Mouse (Mus musculus): ENCODE measurements around the gene Ap2m1. TPM values are rescaled to one million over a fixed set of nuclear protein-coding genes. Genes with fewer than 3 reads are reported as not detected.

Gene Ap2m1
- polyA plus RNA-seq, 1 experiment = 241 TPM

- no peak overlapping the region for H3K4me3 ChIP-seq (ENCODE audit: extremely low read depth, insufficient read depth, insufficient read length)
- H3K27me3 ChIP-seq (ENCODE audit: control insufficient read depth, insufficient read depth, low read length) = no peaks in the 10 kb centered on the region
- no peak for TF ChIP-seq CTCF (IDR thresholded peaks at IDR 0.05; ENCODE audit: extremely low read depth, insufficient read depth, insufficient read length, insufficient replicate concordance)
- TF ChIP-seq POLR2A (IDR thresholded peaks at IDR 0.05; ENCODE audit: low read depth, low read length) = no peak
- no peak overlapping the region for H3K27ac ChIP-seq (ENCODE audit: insufficient read depth, low read length)
- peaks cover 29% of the 10 kb centered on the region for H3K36me3 ChIP-seq (ENCODE audit: control insufficient read depth, insufficient read depth, low read length)
- no peak for DNase-seq (ENCODE audit: low read depth in 1 of 2, low spot score in 2 of 2)
- 91% methylated on average over 7 of the region's 7 CpGs for WGBS
- H3K4me1 ChIP-seq (ENCODE audit: control insufficient read depth, insufficient read depth, insufficient read length) = no peaks in the 10 kb centered on the region
Measured at GRCm38 (mm10) chr16:20511277-20511847, 23.9 kb upstream of the Ap2m1 start.

GRCm38 (mm10) chr16:20516032-20516431 lies 19.2 kb upstream of the Ap2m1 start:
- Histone ChIP-seq H3K27ac (ENCODE audit: insufficient read depth, low read length) (no peak overlapping the region), H3K4me3 (ENCODE audit: extremely low read depth, insufficient read depth, insufficient read length) (no peak overlapping the region), H3K4me1 (ENCODE audit: control insufficient read depth, insufficient read depth, insufficient read length) (peaks cover 9% of the 10 kb centered on the region; the same call in 1 of the 2 replicates), H3K36me3 (ENCODE audit: control insufficient read depth, insufficient read depth, low read length) (peaks cover 3% of the 10 kb centered on the region; the same call in 1 of the 2 replicates), H3K27me3 (ENCODE audit: control insufficient read depth, insufficient read depth, low read length) (no peaks in the 10 kb centered on the region)
- DNase-seq (ENCODE audit: low read depth in 1 of 2, low spot score in 2 of 2) = no peak
- TF ChIP-seq CTCF (IDR thresholded peaks at IDR 0.05; ENCODE audit: extremely low read depth, insufficient read depth, insufficient read length, insufficient replicate concordance) (no peak), POLR2A (IDR thresholded peaks at IDR 0.05; ENCODE audit: low read depth, low read length) (no peak)

- WGBS = under 1% methylated on average over 54 of the region's 55 CpGs
- no peaks in the 10 kb centered on the region for H3K36me3 ChIP-seq (ENCODE audit: control insufficient read depth, insufficient read depth, low read length)
- no peak for TF ChIP-seq CTCF (IDR thresholded peaks at IDR 0.05; ENCODE audit: extremely low read depth, insufficient read depth, insufficient read length, insufficient replicate concordance)
- TF ChIP-seq POLR2A (IDR thresholded peaks at IDR 0.05; ENCODE audit: low read depth, low read length) = no peak; the same call in 1 of the 2 replicates
- peaks cover 9% of the 10 kb centered on the region; the same call in 1 of the 2 replicates for H3K4me1 ChIP-seq (ENCODE audit: control insufficient read depth, insufficient read depth, insufficient read length)
- H3K4me3 ChIP-seq (ENCODE audit: extremely low read depth, insufficient read depth, insufficient read length) = peak within 1 kb of the TSS; percentile 98
- no peaks in the 10 kb centered on the region for H3K27me3 ChIP-seq (ENCODE audit: control insufficient read depth, insufficient read depth, low read length)
- peak within 1 kb of the TSS; percentile 81 for H3K27ac ChIP-seq (ENCODE audit: insufficient read depth, low read length)
- DNase-seq (ENCODE audit: low read depth in 1 of 2, low spot score in 2 of 2) = peak; percentile 25 to 89
Measured at GRCm38 (mm10) chr16:20516726-20517201, 18.5 kb upstream of the Ap2m1 start, which contains the start of gene Dvl3. TSS of gene Dvl3 (plus strand) at chr16:20516982.

GRCm38 (mm10) chr16:20517216-20517615 lies 18.1 kb upstream of the Ap2m1 start:
- no peak for TF ChIP-seq CTCF (IDR thresholded peaks at IDR 0.05; ENCODE audit: extremely low read depth, insufficient read depth, insufficient read length, insufficient replicate concordance)
- no peak for DNase-seq (ENCODE audit: low read depth in 1 of 2, low spot score in 2 of 2)
- H3K27ac ChIP-seq (ENCODE audit: insufficient read depth, low read length) = peak overlapping the region; percentile 81
- H3K4me1 ChIP-seq (ENCODE audit: control insufficient read depth, insufficient read depth, insufficient read length) = peaks cover 9% of the 10 kb centered on the region; the same call in 1 of the 2 replicates
- H3K4me3 ChIP-seq (ENCODE audit: extremely low read depth, insufficient read depth, insufficient read length) = peak overlapping the region; percentile 98
- H3K36me3 ChIP-seq (ENCODE audit: control insufficient read depth, insufficient read depth, low read length) = no peaks in the 10 kb centered on the region
- WGBS = 0% methylated on average over 26 of the region's 26 CpGs
- no peaks in the 10 kb centered on the region for H3K27me3 ChIP-seq (ENCODE audit: control insufficient read depth, insufficient read depth, low read length)

- Histone ChIP-seq H3K27ac (ENCODE audit: insufficient read depth, low read length) (no peak overlapping the region; the same call in 1 of the 2 replicates), H3K27me3 (ENCODE audit: control insufficient read depth, insufficient read depth, low read length) (no peaks in the 10 kb centered on the region), H3K36me3 (ENCODE audit: control insufficient read depth, insufficient read depth, low read length) (no peaks in the 10 kb centered on the region), H3K4me3 (ENCODE audit: extremely low read depth, insufficient read depth, insufficient read length) (peak overlapping the region; percentile 98), H3K4me1 (ENCODE audit: control insufficient read depth, insufficient read depth, insufficient read length) (peaks cover 9% of the 10 kb centered on the region; the same call in 1 of the 2 replicates)
- no peak for DNase-seq (ENCODE audit: low read depth in 1 of 2, low spot score in 2 of 2)
- whole genome bisulfite sequencing = 11% methylated on average over 6 of the region's 6 CpGs
- TF ChIP-seq POLR2A (IDR thresholded peaks at IDR 0.05; ENCODE audit: low read depth, low read length) = no peak
- no peak for TF ChIP-seq CTCF (IDR thresholded peaks at IDR 0.05; ENCODE audit: extremely low read depth, insufficient read depth, insufficient read length, insufficient replicate concordance)
Measured at GRCm38 (mm10) chr16:20517701-20518374, 17.4 kb upstream of the Ap2m1 start.

GRCm38 (mm10) chr16:20523886-20524285 lies 11.4 kb upstream of the Ap2m1 start:
- TF ChIP-seq CTCF (IDR thresholded peaks at IDR 0.05; ENCODE audit: extremely low read depth, insufficient read depth, insufficient read length, insufficient replicate concordance) (no peak), POLR2A (IDR thresholded peaks at IDR 0.05; ENCODE audit: low read depth, low read length) (no peak)
- Histone ChIP-seq H3K36me3 (ENCODE audit: control insufficient read depth, insufficient read depth, low read length) (peaks cover 17% of the 10 kb centered on the region), H3K4me1 (ENCODE audit: control insufficient read depth, insufficient read depth, insufficient read length) (no peaks in the 10 kb centered on the region), H3K27ac (ENCODE audit: insufficient read depth, low read length) (no peak overlapping the region), H3K4me3 (ENCODE audit: extremely low read depth, insufficient read depth, insufficient read length) (no peak overlapping the region), H3K27me3 (ENCODE audit: control insufficient read depth, insufficient read depth, low read length) (no peaks in the 10 kb centered on the region)
- DNase-seq (ENCODE audit: low read depth in 1 of 2, low spot score in 2 of 2) = no peak
- WGBS = 94% methylated on average over 10 of the region's 10 CpGs

- no peak overlapping the region for H3K27ac ChIP-seq (ENCODE audit: insufficient read depth, low read length)
- no peak for DNase-seq (ENCODE audit: low read depth in 1 of 2, low spot score in 2 of 2)
- TF ChIP-seq CTCF (IDR thresholded peaks at IDR 0.05; ENCODE audit: extremely low read depth, insufficient read depth, insufficient read length, insufficient replicate concordance) (no peak), POLR2A (IDR thresholded peaks at IDR 0.05; ENCODE audit: low read depth, low read length) (no peak)
- WGBS = 92% methylated on average over 5 of the region's 5 CpGs
- H3K27me3 ChIP-seq (ENCODE audit: control insufficient read depth, insufficient read depth, low read length) = no peaks in the 10 kb centered on the region
- H3K4me3 ChIP-seq (ENCODE audit: extremely low read depth, insufficient read depth, insufficient read length) = no peak overlapping the region
- no peaks in the 10 kb centered on the region for H3K4me1 ChIP-seq (ENCODE audit: control insufficient read depth, insufficient read depth, insufficient read length)
- H3K36me3 ChIP-seq (ENCODE audit: control insufficient read depth, insufficient read depth, low read length) = peaks cover 29% of the 10 kb centered on the region
Measured at GRCm38 (mm10) chr16:20528779-20529178, 6.5 kb upstream of the Ap2m1 start.

Data from spleen, adult 2 months (tissue).